Mouse (Mus musculus): ENCODE results near the gene 1700015G11Rik. TPM values are rescaled to one million over a fixed set of nuclear protein-coding genes. Genes with fewer than 3 reads are reported as not detected.

The 1700015G11Rik gene
- not detected in 2 replicates for total RNA-seq (2014; rRNA removed)
- not detected in 2 replicates for polyA plus RNA-seq (2015; fragmentation: Nextera tagmentation; extraction: Ambion mirVana)

DNA sequence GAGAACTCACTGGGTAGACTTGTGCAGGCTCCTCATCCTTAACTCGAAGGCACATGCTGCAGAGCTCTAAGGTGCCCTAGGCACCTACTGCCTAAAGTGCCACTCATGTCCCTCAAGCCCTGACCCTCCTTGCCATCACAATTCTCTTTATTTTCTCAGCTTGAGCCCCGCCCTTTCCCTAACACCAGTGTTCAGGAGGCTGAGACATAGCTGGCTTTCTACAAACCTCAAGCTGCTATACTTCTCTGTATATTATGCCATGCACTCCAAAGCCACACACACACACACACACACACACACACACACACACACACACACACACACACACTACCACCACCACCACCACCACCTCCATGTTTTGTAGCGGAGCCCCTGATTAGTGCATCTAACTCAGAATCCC is at the start of gene 1700015G11Rik:
Gene 1700015G11Rik (minus strand): TSS at position 101 of the 400 bp plus-strand sequence.
- no peak within 1 kb of the TSS for H3K27ac ChIP-seq (ENCODE audit: low read depth, low read length)
- ATAC-seq (ENCODE audit: low FRiP score) = no peak
- TF ChIP-seq CTCF (IDR thresholded peaks at IDR 0.05) = no peak
- no peaks in the 10 kb centered on the region for H3K4me1 ChIP-seq (ENCODE audit: insufficient read depth, low read length)
- no peak within 1 kb of the TSS for H3K4me2 ChIP-seq (ENCODE audit: low read depth, low read length, poor library complexity, severe bottlenecking)
- no peak within 1 kb of the TSS for H3K9ac ChIP-seq (replicated peaks; ENCODE audit: low read length, poor library complexity, severe bottlenecking)
- no peaks in the 10 kb centered on the region for H3K9me3 ChIP-seq (ENCODE audit: low read length)
- 84% methylated on average over 3 of the region's 3 CpGs for WGBS
- DNase-seq (ENCODE audit: low spot score) = no peak
- no peaks in the 10 kb centered on the region for H3K36me3 ChIP-seq (ENCODE audit: insufficient read depth, low read length)
- H3K4me3 ChIP-seq (ENCODE audit: low read depth, low read length) = no peak within 1 kb of the TSS
- H3K27me3 ChIP-seq (ENCODE audit: insufficient read depth, low read length) = no peaks in the 10 kb centered on the region

DNA sequence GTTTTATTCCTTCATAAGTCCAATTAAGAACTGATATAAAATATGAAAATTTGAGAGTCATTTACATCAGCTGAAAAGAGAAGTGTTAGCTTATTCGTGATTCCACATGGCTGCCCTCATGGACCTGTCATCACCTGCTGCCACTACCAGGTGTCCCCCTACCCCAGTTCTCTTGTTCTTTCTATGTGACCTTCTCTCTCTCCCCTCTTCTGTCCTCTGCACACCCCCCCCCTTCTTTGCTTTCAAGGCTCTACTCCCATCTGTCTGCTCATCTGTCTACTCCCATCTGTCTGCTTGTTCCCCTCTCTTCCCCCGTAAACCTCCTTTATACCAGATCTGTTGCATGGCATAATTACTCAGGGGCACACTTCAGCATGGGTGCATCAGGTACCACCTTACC is 41.4 kb upstream of the 1700015G11Rik start:
- no peaks in the 10 kb centered on the region for H3K27me3 ChIP-seq (ENCODE audit: insufficient read depth, low read length)
- H3K4me2 ChIP-seq (ENCODE audit: low read depth, low read length, poor library complexity, severe bottlenecking) = no peak overlapping the region
- no peak overlapping the region for H3K4me3 ChIP-seq (ENCODE audit: low read depth, low read length)
- no peak; the same call in 1 of the 2 replicates for ATAC-seq (ENCODE audit: low FRiP score)
- H3K27ac ChIP-seq (ENCODE audit: low read depth, low read length) = no peak overlapping the region
- DNase-seq (ENCODE audit: low spot score) = peak; percentile 2
- no peaks in the 10 kb centered on the region for H3K36me3 ChIP-seq (ENCODE audit: insufficient read depth, low read length)
- no peak for TF ChIP-seq CTCF (IDR thresholded peaks at IDR 0.05)
- H3K9me3 ChIP-seq (ENCODE audit: low read length) = no peaks in the 10 kb centered on the region
- H3K4me1 ChIP-seq (ENCODE audit: insufficient read depth, low read length) = no peaks in the 10 kb centered on the region
- H3K9ac ChIP-seq (replicated peaks; ENCODE audit: low read length, poor library complexity, severe bottlenecking) = no peak overlapping the region
- 65% methylated on average over 2 of the region's 2 CpGs for WGBS

DNA sequence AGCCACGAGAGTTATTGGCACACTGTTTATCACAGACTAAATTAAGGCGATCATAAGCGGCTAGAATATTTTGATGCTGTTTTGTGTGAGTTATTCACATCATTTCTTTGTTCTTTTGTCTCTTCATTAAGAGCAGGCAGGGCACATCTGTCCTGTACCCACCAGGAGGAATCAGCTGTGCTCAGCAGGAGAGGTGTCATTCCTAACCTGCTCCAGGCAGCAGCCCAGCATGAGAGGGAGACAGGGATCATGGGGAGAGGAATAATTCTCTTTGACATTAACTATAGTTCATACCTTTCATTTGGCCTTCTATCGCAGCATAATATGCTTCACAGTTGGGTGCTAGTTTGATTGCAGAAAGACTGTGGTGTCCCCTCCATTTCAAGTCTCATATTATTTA is 40.7 kb upstream of the 1700015G11Rik start:
- no peaks in the 10 kb centered on the region for H3K36me3 ChIP-seq (ENCODE audit: insufficient read depth, low read length)
- no peak overlapping the region for H3K4me3 ChIP-seq (ENCODE audit: low read depth, low read length)
- TF ChIP-seq CTCF (IDR thresholded peaks at IDR 0.05) = no peak
- no peak overlapping the region for H3K4me2 ChIP-seq (ENCODE audit: low read depth, low read length, poor library complexity, severe bottlenecking)
- 54% methylated on average over 4 of the region's 4 CpGs for WGBS
- no peak for DNase-seq (ENCODE audit: low spot score)
- no peak for ATAC-seq (ENCODE audit: low FRiP score)
- H3K27me3 ChIP-seq (ENCODE audit: insufficient read depth, low read length) = no peaks in the 10 kb centered on the region
- no peak overlapping the region for H3K27ac ChIP-seq (ENCODE audit: low read depth, low read length)
- no peaks in the 10 kb centered on the region for H3K9me3 ChIP-seq (ENCODE audit: low read length)
- no peak overlapping the region for H3K9ac ChIP-seq (replicated peaks; ENCODE audit: low read length, poor library complexity, severe bottlenecking)
- no peaks in the 10 kb centered on the region for H3K4me1 ChIP-seq (ENCODE audit: insufficient read depth, low read length)

DNA sequence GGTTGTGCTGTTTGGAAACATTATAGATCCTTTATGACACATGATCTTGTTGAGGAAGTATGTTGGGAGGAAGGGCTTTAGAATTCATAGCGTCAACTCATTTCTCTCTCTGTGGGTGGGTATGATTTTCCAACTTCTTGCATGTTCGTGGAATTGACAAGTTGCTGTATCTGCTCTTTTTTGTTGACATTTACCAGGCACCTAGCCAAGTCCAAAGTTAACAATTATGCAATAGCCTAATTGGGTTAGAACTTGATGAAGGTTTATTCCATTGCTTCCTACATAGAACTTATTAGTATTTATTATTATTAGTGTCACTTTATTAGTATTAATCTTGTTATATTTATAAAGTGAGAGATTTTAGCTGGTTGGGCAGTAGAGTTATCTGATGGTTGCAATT is 40.3 kb upstream of the 1700015G11Rik start:
- Histone ChIP-seq H3K4me2 (ENCODE audit: low read depth, low read length, poor library complexity, severe bottlenecking) (no peak overlapping the region), H3K27ac (ENCODE audit: low read depth, low read length) (no peak overlapping the region), H3K36me3 (ENCODE audit: insufficient read depth, low read length) (no peaks in the 10 kb centered on the region), H3K4me1 (ENCODE audit: insufficient read depth, low read length) (no peaks in the 10 kb centered on the region), H3K4me3 (ENCODE audit: low read depth, low read length) (no peak overlapping the region), H3K9me3 (ENCODE audit: low read length) (no peaks in the 10 kb centered on the region), H3K27me3 (ENCODE audit: insufficient read depth, low read length) (no peaks in the 10 kb centered on the region), H3K9ac (replicated peaks; ENCODE audit: low read length, poor library complexity, severe bottlenecking) (no peak overlapping the region)
- TF ChIP-seq CTCF (IDR thresholded peaks at IDR 0.05) = no peak
- 72% methylated on average over 2 of the region's 2 CpGs for WGBS
- ATAC-seq (ENCODE audit: low FRiP score) = no peak
- peak; percentile 4 for DNase-seq (ENCODE audit: low spot score)

DNA sequence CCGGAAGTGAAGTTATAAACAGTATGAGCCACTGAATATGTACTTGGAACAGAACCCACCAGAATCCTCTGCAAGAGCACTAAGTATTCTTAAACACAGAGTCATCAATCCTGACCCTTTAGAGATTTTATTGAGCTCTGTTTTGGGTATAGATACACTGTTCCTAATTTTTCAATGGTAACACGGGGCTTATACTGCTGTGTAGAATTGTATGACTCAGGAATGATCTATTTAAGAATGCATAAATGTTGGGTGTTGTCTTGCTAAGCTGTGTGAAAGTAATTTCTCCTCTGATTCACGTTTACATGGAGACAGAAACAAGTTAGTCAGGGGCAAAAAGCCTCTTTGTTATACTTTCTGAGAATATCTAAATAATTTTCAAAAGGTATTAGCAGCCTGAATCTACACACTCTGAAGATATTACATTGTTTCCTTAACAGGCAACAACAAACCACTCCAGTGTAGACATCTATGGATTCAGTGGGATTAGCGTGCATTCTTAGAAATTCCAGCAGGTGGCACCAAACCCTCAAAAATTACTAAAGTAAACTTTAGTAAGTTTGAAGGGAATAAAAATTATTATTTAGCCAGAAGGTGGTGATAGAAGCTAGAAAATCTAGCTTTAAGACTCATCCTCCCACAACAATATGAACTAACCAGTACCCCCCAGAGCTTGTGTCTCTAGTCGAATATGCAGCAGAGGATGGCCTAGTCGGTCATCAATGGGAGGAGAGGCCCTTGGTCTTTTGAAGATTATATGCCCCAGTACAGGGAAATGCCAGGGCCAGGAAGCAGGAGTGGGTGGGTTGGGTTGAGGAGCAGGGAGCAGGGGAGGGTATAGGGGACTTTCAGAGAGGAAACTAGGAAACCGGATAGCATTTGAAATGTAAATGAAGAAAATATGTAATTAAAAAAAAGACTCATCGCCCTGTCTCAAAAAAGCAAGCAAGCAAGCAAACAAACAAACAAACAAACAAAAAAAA is 22.4 kb upstream of the 1700015G11Rik start:
- ATAC-seq (ENCODE audit: low FRiP score) (no peak), DNase-seq (ENCODE audit: low spot score) (peak; percentile 89)
- Histone ChIP-seq H3K9me3 (ENCODE audit: low read length) (no peaks in the 10 kb centered on the region), H3K36me3 (ENCODE audit: insufficient read depth, low read length) (no peaks in the 10 kb centered on the region), H3K9ac (replicated peaks; ENCODE audit: low read length, poor library complexity, severe bottlenecking) (no peak overlapping the region), H3K4me3 (ENCODE audit: low read depth, low read length) (no peak overlapping the region), H3K27ac (ENCODE audit: low read depth, low read length) (no peak overlapping the region), H3K27me3 (ENCODE audit: insufficient read depth, low read length) (no peaks in the 10 kb centered on the region), H3K4me2 (ENCODE audit: low read depth, low read length, poor library complexity, severe bottlenecking) (no peak overlapping the region), H3K4me1 (ENCODE audit: insufficient read depth, low read length) (no peaks in the 10 kb centered on the region)
- WGBS = 39% methylated on average over 8 of the region's 8 CpGs
- peak; percentile 92 for TF ChIP-seq CTCF (IDR thresholded peaks at IDR 0.05)

DNA sequence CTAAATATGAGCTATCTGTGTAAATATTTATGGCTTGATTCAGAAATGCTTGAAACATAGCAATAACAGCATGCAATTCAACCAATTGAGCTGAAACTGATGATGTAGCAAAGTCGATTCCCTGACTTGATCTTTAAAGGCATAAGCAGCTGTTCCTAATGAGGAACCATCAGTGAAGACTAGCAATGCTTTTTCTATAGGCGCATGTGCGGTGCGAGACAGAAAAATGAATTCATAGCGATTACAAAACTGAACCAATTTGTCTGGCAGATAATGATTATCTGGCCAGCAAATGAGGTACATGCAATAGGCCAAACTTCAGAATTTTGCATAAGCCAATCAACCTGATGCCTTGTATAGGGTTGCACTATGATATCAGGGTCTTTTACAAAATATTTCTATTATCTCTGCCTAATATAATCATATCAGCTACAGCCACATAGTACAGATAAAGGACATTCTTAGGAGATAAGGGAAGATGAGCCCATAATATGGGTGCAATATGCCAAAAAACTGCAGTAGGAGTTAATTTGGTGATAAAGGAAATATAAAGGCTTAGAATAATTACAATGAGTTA is 8.6 kb upstream of the 1700015G11Rik start:
- no peak for TF ChIP-seq CTCF (IDR thresholded peaks at IDR 0.05)
- Histone ChIP-seq H3K36me3 (ENCODE audit: insufficient read depth, low read length) (no peaks in the 10 kb centered on the region), H3K9ac (replicated peaks; ENCODE audit: low read length, poor library complexity, severe bottlenecking) (no peak overlapping the region), H3K4me3 (ENCODE audit: low read depth, low read length) (no peak overlapping the region), H3K4me1 (ENCODE audit: insufficient read depth, low read length) (no peaks in the 10 kb centered on the region), H3K4me2 (ENCODE audit: low read depth, low read length, poor library complexity, severe bottlenecking) (no peak overlapping the region), H3K27me3 (ENCODE audit: insufficient read depth, low read length) (no peaks in the 10 kb centered on the region), H3K9me3 (ENCODE audit: low read length) (no peaks in the 10 kb centered on the region), H3K27ac (ENCODE audit: low read depth, low read length) (no peak overlapping the region)
- 86% methylated on average over 5 of the region's 5 CpGs for WGBS
- ATAC-seq (ENCODE audit: low FRiP score) (no peak), DNase-seq (ENCODE audit: low spot score) (no peak)
